Mouse (Mus musculus) G1E-ER4 (cell line): ENCODE measurements around the gene Arf3. TPM values are rescaled to one million over a fixed set of nuclear protein-coding genes. Genes with fewer than 3 reads are reported as not detected.

Experiments used
- GATA1 ChIP-seq: IDR thresholded peaks from one replicate; pipeline ENCODE4 v1.8.0; 2012; ENCODE audit warnings: low read length, inconsistent platforms
- polyA plus RNA-seq: library from polyadenylated mRNA; stranded (reverse); fragments of >175 nt; gene quantifications from 2 replicates; pipeline ENCODE4 v1.2.3, GENCODE M21; 2012

Arf3 gene
- polyA plus RNA-seq, 1 experiment: 43.4 TPM

- TF ChIP-seq GATA1: no peak
Measured at GRCm38 (mm10) chr15:98736521-98736920, 26.5 kb downstream of the Arf3 start.

DNA sequence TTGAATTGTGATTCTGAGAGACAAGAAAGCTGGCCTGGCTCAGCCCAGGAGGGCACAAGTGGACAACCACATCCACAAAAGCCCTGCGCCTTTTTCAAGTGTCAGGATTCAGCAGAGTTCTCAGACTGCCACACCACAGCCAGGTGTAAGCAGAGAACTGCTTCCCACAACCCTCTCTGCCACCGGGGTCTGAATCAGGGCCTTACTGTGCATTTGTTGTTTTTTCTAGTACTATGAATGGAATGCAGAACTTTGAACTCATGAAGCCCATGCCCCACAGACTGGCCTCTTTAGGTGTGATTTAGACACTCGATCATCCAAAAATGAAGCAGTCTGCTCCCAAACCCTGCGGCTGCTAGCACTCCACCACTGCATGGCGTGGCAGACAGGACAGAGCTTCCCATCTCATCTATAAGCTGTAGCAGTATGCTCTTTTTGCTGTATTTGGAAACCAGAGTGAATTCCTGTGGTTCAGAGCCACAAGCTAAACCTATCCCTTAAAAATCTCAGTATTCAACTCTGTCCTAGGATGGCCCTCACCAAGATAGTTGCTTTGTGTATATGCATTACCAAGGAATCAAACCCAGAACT, 28.9 kb downstream of the Arf3 start:
- TF ChIP-seq GATA1: no peak

DNA sequence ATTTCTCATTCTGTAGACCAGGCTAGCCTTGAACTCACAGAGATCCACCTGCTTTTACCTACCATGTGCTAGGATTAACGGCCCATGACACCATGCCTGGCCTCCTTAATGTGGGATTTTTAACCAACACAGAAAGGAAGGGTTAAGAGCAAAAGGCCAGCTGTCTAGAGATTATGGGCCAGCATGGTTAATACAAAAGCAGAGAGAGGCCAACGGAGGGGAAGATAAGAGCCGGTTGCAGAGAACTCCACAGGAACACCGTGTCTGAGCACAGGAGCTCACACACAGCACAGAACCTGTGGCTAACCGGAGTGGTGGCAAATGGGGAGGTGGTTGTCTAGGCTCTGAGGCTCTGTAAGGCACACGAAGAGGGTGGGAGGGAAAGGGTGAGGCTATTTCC, 29.6 kb downstream of the Arf3 start:
- TF ChIP-seq GATA1: no peak

DNA sequence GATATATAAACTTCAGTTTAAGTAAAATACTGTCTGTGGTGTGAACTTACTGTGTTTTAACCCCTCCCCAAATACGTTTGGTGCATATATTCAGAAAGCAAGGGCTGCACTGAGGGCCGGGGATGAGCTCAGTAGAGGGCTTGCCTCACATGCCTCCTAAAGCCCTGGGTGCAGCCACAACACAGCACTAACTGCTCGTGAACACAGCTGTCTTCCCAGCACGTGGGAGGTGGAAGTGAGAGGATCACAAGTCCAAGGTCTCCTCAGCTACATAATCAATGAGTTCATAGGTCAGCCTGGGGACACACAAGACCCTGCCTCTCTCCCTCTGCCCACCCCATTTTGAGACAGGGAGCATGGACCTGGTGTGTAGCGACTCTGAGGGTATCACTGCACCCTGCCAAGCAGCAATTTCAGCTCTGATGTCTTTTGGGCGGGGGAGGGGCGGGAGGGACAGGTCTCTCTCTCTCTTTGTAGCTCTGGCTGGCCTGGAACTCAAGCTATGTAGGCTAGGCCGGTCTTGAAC, 30.9 kb downstream of the Arf3 start:
- no peak for TF ChIP-seq GATA1

GRCm38 (mm10) chr15:98730790-98731189, 32.2 kb downstream of the Arf3 start:
- TF ChIP-seq GATA1: no peak

DNA sequence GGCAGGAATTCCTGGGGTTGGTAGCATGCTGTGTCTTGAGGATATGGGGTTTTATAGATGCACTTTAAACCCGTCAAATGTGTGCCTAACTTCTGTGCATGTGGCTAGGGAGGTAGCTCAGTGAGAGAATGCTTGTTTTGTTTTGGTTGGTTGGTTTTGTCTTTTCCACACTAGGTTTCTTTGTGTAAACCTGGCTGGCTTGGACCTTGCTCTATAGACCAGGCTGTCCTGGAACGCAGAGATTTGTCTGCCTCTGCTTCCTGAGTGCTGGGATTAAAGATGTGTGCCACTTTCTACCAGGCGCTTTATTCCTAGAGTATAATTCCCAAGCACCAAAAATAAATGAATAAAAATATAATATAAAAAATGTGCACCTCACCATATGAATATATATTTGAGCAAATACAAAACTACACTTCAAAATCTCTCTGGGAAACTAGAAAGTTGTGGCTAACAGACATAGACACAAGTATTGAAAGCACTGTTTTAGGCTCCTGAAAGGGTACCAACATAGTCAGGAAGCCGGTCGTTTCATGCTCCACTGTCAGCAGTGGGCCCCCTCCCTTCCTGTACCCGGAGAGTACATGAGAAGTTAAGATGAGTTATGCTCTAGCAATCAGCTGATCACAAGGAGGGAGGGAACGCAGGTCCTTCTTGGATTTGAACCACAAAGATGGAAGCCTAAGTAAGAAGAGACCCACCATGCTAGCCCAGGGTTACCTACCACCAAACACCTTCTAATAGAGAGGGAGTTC, 33.0 kb downstream of the Arf3 start:
- TF ChIP-seq GATA1: no peak

- no peak for TF ChIP-seq GATA1
Measured at GRCm38 (mm10) chr15:98728366-98728765, 34.6 kb downstream of the Arf3 start.

DNA sequence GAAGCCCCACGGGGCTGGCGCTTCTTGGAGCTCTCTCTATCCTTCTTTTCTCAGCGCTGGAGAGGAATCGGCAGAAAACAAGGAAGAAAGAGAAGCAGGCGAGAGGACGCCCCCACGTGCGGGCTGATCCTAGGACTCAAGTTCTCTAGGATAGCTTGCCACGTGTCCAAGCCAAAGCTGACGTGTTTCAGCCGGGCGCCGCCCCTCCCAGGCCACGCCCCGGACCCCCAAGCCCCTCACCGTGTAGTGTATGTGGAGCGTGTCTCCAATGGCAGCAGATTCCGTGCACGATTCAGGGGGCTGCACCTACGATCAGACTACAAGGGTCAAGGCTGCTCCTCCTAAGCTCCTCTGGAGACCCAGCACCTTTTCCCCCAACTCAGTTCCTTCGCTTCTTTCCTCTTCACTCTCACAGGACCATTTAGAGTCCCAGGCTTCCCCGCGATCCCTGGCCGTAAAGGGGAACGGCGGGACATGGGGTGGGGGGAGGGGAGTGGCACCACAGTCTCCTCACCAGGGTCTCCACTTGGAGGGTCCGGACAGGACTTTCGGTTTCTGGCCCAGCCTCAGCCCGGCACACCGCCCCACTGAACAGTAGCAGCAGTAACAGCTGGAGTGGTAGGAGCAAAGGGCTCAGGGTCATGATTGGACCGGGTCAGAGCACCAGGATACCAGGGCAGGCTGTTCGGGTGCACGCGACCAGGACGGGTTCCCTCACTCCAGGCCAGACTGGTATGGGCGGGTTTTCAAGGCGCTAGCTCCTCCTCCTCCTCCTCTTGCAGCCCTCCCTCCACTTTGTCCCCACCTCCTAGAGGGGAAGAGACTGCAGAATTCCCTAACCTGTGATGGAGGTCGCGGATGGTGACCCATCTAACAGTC, 35.3 kb downstream of the Arf3 start, which contains the start of gene Fkbp11:
Gene Fkbp11 (minus strand): TSS at position 756 of the 879 bp plus-strand sequence.
- no peak for TF ChIP-seq GATA1

DNA sequence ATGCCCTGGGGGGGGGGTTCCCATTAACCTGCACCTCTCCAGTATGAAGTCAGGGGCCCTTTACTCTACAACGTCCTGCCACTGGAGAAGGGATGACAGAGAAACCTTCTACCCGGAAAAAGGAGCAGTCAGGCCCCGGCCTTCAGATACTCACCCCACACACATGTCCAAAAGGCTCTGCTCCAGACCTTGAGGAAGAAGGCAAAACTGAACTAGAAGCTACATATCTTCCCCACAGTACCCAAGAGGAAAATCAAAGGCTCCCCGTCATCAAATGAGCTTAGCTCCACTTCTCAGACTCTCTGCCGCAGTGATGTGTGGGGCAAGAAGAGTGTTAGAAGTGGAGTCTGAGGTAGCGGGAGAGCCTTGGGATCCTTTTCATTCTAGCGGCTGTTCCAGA, 36.3 kb downstream of the Arf3 start:
- TF ChIP-seq GATA1: no peak

DNA sequence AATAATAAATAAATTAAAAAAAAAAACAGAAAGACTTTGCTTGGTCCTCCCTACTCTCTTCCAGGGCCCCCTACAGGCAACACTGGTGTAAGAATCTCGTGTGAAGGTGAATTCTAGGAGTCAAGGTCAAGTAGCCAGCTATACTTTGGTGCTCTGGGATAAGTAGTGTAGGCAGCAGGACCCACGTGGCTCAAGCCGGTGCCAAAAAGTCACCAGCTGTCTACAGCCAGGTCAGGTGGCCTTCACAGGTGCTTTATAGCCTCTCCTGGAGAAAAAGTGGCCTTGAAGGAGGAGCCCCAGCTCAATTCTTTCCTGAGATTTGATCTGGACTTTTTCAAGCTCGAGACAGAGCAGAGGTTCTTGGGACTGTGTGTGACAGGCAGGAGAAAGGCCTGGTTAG, 36.9 kb downstream of the Arf3 start:
- TF ChIP-seq GATA1: no peak

GRCm38 (mm10) chr15:98724441-98724840, 38.6 kb downstream of the Arf3 start:
- no peak for TF ChIP-seq GATA1

DNA sequence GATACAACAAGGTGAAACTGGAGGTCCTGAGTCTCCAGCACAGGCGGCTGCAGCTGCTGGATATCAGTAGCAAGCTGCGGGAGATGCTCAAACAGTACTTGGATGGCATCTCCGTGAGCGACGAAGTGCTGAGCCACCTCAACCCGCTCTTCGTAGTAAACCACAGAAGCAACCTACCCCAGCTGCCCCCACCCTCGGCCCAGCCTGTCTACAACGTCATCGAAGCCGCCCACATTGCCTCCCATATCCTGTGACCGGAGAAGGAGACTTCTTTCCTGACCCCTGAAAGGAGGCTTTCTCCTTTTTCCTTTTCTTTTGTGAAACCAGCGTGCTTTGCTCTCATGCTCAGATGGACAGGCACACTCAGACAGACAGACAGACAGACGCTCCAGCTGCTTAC, 40.2 kb downstream of the Arf3 start:
- TF ChIP-seq GATA1: no peak

GRCm38 (mm10) chr15:98722191-98722590, 40.8 kb downstream of the Arf3 start:
- no peak for TF ChIP-seq GATA1

DNA sequence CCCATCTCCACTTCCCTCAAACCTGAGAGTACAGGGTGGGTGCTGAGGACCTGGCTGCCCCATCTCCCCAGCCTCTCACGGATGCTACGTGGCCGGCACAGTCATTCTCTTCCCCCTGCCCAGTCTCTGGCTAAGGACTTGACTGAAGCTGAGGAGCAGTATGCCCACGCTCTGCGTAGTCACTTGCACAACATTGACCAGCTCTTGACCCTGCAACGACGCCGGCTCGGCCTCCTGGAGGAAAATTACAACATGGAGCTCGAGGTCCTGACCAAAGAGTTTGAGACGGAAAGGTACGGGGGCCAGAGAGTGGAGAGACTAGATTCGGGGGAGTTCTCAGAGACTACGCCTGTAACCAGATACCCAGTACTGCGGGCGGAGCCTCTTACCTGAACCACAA, 45.7 kb downstream of the Arf3 start:
- no peak for TF ChIP-seq GATA1

- TF ChIP-seq GATA1: no peak
Measured at GRCm38 (mm10) chr15:98714230-98714652, 48.8 kb downstream of the Arf3 start.

DNA sequence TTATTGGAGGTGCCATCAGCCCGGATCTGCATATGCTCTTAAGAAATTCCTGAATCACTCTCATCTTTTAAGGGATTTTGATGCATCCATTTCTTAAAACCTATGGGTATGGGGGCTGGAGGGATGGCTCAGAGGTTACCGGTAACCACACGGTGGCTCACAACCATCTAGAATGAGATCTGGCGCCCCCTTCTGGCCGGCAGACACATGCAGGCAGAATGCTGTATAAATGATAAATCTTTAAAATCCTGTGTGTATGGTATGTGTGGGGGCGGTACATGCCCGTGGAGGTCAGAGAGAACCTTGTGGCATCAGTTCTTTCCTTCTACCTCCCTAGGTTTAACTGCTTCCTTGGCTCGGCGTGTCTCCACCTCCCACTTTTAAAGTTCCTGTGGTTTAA, 52.6 kb downstream of the Arf3 start:
- no peak for TF ChIP-seq GATA1
